Mouse (Mus musculus) heart, postnatal 14 days (tissue): ENCODE results near the gene Aldh1b1. TPM values are rescaled to one million over a fixed set of nuclear protein-coding genes. Genes with fewer than 3 reads are reported as not detected.

Experiments
- DNase-seq, 2 experiments: peaks; one replicate each; pipeline ENCODE4 v3.0.0; 2021 to 2022
- intact Hi-C: fragments of 180-260 bp; cut with DNase I; formaldehyde crosslinking; loops from one replicate; pipeline ENCODE4 v1.15.1; 2025
- total RNA-seq, 2 experiments: library from RNA; stranded (reverse); gene quantifications; 2 replicates each; pipeline ENCODE4 v1.2.3; 2021

Gene Aldh1b1
- total RNA-seq, 2 experiments from 2014 or later: 30.2 to 31.6 TPM

DNA sequence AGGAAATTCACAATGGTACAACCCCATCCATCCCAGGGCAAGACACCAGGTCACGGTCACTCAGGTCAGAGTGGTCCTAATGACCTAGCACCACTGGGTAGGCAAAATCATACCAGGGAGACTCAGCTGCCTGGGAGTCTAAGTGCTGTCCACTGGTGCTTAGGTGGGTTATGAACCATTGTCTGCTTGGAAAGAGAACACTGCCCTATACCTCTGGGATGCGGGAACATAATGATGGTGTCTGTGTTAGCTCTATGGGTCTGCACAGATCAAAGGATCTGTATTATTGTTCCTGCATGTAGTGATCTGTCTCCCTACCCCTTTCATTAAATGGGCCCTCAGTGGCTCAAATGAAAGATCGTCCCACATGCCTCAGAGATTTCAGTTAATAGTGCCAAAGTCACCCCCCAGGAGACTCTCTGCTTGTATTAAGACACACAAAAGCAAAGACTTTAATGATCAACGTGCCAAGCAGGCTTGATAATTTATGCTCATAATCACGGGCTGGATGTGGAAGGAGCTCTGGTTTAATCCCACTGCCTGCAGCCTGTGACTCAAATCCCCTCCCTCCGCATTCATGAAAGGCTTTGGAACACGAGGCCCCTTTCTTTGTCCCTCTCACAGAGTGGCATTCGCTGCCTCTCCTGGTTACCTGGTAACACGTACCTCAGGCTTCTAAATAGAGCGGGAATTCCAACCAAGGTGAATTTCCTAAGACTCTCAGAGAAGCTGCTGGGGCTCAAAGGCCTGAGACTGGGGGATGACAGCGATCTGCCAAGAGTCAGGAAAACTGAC lies 24.2 kb downstream of the Aldh1b1 start:
- intact Hi-C loops: no loop called here
- DNase-seq: no peak

DNA sequence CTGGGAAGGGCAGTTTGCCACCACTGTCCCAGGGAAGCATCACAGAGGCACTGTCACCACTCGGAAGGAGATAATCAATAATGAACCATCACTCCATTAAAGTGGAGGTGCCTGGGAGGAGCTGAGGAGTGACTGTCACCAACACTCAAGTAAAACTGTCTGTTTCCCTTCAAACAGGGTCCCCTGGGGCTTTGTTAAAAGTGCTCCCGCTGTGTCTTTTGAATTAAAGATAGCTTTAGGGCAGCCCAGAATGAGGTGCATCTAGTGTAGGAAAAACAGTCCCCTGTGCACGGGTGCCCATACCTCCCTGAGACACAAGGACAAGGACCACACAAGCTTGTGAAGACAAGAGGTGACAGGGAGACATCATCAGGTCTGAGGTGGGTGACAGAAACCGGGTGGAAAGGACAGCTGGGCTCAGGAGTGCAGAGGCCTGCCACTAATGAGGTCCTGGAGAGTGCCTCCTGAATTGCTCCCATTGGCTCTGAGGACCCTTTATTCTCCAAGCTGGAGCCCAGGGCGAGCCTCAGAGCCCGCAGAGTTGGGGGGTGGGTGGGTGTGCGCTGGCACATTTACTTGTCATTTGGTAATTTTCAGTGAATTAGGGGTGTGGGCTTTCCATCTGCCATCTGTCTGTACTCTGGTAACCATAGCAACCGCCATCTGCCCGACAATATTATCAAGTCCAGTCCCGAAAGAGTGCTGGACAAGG lies 25.4 kb downstream of the Aldh1b1 start:
- no peak for DNase-seq
- intact Hi-C loops: no loop called here

DNA sequence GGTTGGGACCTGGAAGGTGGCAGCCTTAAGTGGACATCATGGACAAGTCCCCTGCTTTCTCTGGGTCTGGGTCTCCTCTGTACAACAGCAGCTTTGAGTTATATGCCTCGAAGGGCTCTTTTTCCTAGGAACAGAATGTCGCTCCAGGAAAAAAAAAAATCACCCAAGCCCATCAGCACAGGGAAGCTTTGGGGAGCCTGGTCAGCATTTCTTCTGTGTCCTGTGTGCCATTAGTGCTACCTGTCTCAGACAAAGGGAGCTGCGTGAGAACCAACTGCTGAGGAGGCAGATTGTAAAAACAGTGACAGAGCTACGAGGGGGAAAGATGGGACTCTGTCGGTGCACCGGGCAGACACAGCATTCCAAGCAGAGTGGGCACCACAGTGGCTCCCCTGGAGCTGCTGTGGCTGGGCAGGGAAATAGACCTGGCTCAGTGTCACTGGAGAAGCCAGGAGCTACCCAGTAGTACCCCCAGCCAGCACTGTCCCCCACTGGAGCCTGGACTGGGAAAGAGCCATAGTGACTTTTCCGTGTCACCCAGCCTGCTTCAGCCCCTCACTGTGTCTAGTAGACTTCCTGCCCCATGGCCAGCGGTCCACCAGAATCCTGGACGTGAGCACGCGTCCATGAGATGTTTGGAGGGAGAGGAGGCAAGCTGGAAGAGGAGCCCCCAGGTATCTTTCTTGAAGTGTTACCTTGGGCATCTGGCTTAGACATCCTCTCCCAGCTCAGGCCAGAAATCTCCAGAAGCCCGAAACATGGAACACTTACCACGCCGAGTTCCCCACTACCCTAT lies 26.1 kb downstream of the Aldh1b1 start:
- intact Hi-C loops: no loop called here
- DNase-seq: no peak

DNA sequence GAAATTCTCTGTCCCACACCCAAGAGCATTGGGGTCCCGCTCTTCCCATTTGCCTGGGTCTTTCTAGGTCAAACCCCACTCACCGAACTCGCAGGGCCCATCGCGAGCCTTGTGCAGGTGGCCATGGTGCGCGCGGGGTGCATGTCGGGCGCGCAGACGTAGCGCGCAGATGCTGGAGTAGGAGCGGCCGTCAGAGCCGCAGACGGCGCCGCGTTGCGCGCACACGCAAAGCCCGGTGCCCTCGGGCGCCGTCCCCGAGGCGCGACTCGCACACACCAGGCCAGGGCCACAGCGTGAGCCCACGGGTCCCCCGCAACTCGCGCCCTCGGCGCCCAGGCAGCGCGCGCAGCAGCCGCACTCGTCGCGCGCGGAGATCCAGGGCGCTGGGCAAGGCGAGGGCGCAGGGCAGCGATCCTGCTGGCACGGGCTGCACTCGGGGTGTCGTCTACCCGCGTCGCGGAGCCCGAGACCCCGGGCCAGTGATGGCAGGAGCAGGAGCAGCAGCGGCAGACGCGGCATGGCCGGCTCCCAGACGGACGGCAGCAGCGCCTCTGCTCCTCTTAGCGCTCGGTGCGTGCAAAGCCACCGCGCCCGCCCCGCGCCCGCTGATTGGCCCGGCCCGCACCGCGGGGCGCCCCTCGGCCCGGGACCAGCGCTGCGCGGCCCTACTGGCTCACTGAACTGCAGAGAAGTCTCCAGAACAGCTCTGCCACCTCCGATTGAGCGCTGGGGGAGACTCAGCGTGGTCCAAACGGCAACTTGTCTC lies 27.6 kb downstream of the Aldh1b1 start, which contains the start of gene Igfbpl1:
Gene Igfbpl1 (minus strand): TSS at position 649 of the 766 bp plus-strand sequence.
- intact Hi-C loops: no loop called here
- peak in 1 of 2 experiments; percentile 16 for DNase-seq

DNA sequence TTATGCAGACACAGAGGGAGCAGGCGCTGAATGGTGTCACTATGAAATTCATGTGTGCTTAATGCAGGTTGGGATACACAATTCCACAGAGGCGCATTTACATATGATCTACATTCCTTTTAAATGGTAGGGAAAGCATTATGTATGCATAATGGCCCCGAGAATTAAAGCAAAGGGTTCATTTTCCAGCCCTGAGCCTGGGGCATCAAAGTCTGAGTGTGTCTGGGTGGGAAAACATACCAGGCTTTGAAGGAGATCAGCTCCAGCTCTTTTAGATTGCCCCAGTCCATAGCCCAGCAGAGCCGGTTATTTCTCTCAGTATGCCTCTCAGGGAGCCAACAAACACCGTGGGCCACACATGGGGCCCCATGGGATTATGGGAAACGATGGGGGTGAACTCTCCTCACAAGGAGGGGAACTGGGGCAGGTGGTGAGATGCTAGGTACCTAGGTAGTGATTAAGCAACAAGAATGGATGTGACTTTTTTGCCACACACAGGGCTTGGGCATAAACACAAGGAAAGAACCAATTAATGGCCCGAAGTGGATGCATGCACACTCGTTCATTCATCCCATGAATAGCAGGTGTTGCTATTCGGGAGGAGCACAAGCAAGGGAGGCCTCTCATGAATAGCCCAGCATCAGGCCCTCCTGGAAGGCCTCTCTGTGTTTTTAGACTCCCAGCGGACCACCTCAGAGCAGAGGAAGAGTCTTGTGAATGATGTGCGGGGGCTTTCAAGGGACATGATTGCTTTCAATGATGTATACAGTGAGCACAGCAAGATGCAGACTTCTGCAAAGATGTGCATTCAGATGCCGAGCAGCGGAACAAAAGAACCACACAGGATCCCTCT lies 31.3 kb downstream of the Aldh1b1 start:
- DNase-seq: no peak
- intact Hi-C loops: no loop called here

DNA sequence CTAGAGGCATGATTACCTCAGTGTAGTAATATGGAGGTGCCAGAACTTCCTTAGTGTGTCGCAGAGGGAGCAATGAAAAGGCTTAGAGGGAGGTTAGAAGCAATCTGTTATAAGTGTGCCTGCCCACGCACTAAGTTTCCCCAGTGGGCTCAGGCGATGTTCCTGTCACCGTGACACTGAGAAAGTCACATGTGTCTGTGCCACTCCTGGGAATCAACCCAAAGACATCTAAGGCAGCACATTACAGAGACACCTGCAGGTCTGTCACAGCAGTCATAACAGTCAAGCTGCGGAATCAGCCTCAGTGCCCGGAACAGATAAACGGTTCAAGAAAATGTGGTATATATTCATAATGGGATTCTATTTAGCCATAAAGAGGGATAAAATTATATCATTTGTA lies 33.2 kb downstream of the Aldh1b1 start:
- intact Hi-C loops: loop anchor here (2.0 kb wide), 1 partner anchor 15 kb away; no protein-coding TSS in a partner anchor
- no peak for DNase-seq

DNA sequence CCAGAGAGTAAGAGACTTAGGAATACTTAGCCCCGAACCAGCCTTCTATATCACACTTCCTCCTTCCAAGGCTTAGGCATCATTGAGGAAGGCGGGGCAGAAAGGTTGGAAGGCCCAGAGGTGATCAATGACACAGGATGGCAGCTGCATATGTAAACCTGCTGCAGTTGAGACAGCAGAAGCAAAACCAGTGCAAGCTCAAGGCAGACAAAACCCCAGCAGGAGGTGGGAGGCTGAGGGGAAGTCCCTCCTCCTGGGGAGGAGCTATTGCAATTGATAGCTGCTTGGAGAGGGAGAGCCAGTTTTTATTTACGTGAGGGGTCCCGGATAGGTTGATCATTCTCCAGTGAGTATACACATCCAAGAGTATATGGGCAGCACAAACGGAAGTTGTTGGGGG lies 34.6 kb downstream of the Aldh1b1 start:
- intact Hi-C loops: loop anchor here (2.0 kb wide), 1 partner anchor 13 kb away; no protein-coding TSS in a partner anchor
- no peak for DNase-seq

DNA sequence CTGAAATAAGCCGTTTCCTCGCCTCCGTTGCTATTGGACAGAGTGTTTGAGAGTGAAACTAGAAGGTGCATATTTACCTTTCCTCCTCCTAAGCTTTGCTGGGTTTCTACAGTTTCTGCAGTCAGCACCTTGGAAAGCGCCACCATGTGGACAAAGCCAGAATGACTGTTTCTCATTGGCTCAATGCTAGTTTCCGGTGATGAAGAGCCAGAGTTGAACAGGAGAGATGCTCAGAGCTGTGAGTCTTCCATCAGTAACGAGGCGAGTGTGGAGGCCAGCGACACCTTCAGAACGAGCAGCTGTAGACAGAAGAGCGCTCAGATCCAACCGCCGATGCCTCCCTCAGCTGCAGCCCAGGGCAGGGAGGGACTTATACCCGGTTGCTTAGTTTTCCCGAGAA lies 45.5 kb downstream of the Aldh1b1 start:
- intact Hi-C loops: no loop called here
- peak; percentile 22 to 44 for DNase-seq

DNA sequence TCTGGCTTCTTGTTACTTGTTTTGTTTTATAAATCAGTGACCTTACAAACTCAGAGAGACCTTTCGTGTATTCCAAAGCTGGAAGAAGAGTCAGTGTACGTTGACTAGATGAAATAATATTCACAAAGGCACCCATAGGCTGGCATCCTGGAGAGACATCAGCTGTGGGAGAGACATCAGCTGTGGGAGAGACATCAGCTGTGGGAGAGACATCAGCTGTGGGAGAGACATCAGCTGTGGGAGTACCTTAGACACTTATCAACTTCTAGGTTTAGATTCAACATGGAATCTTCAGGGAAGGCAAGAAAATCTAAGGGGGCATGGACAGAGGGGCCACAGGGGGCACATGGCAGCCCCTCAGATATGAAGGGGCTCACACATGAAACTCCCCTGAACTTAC lies 47.4 kb downstream of the Aldh1b1 start:
- intact Hi-C loops: loop anchor here (2.0 kb wide), 1 partner anchor 13 kb away; no protein-coding TSS in a partner anchor
- DNase-seq: no peak

DNA sequence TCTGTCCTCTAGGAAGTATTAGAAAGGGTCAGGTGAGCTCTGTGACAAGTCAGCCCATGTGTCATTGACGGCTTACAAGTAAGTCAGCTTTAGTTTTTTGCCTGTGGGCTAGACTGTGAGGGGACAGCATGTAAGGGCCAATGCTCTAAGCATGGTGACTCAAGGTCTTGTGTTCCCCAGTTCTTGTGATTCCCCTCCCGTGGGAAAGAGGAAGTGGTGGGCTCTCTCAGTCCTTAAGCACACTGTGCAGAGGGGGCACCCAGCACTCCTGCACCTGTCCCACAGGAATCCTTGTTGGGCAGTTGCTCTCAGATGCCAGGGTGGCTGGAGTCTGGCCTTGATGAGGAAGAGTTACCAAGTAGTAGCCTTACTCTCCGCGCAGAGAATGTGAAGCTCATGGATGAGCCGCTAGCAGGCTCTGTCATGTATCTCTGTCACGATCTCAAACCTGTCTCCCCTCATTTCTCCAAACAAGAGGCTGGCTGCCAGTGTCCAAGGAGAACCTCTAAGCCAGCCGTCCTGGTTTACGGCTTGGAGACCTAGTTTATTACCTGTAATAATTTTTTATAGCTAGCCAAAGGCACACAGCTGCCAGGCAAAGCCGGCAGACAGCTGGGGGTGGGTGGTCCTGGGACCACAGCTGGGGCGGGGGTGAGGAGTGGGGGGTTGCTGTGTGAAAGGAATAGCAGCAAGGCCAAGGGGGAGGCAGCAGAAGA lies 49.4 kb downstream of the Aldh1b1 start, which contains the start of gene Stra6l:
Gene Stra6l (plus strand): TSS at position 556 of the 716 bp plus-strand sequence.
- no peak for DNase-seq
- intact Hi-C loops: no loop called here

DNA sequence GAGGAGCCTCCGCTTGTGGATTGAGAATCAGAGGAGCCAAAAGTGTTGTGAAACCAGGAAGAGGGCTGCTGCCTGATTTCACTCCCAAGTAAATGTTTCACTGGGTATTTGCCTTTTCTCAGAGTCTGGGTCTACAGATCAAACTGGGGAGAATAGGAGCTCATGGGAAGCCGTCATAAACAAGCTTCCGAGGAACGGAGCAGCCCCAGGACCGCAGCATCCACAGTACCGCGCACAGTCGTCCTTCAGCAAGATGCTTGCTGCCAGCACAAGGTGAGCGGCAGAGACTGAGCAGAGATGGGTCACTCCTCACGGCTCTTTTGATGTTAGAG lies 50.0 kb downstream of the Aldh1b1 start:
- intact Hi-C loops: no loop called here
- DNase-seq: no peak

DNA sequence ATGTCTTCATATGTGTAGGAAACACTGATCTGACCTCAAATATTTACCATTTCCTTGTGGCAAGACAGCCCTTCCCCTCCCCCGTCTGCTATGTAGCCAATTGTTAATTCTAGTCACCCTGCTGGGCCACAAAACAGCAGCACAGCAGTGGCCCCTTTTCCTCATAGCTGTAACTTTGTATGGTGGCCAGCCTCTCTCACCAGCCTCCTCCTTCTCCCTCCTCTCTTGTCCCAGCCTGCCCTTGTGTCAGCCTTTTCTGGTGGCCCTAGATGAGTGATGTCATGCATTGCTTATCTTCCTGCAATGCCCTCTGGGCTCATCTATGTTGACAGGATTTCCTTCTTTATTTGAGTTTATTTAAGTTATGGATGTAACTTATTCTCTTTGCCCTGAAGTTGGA lies 50.6 kb downstream of the Aldh1b1 start:
- no peak for DNase-seq
- intact Hi-C loops: no loop called here

DNA sequence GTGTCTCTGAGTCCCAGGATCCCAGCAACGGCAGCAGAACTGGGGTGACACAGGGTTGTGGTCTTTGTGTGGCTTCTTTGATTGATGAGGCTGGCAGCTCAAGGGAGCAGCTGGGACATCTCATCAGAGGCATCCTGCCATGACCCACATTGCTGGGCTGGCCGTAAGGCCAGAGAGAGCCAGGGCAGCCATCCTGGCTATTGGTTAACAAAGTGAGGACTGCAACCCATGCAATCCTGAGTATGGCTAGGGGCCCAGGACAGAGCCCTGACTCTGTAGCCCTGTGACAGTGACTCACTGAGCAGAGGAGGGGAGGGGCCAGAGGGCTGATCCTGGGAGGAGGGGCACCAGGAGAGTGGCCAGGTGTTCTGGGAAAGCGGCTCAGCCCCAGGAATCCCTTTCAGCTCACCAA lies 52.8 kb downstream of the Aldh1b1 start:
- intact Hi-C loops: loop anchor here (5.0 to 10.0 kb wide), 2 partner anchors 64 to 307 kb away; no protein-coding TSS in a partner anchor
- no peak for DNase-seq

DNA sequence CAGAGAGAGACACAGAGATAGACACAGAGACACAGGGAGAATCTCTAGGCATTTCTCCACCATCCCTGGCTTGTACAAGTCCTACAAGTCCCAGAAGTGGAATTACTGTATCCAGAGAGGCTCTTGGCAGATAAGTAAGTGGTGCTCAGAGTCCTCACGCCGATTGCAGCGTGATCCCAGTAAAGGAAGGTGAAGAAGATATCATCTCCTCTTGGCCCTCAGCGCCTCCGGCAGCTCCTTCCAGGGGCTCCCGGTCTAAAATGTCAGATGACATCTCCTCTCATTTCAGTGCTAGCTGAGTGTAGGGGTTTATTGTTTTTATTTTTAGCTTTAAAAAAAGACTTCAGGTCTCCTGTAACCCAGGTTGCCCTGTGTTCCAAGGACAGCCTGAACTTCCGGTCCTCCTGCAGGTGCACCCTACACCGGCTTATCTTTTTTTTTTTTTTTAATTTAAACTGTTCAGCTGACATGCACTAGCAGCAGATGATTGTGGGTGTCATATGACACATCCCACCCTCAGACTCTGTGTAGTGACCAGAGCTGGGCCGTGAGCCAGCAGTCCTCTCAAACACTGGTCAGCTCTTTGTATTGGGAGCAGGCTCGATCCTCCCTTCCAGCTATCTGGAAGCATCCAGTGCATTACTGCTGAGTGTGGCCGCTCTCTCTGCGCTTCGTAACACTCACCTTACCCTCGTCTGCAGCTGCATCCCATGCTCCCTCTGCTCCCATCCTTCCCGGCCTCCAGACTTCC lies 54.8 kb downstream of the Aldh1b1 start:
- intact Hi-C loops: loop anchor here (2.0 to 10.0 kb wide), 3 partner anchors 66 to 435 kb away; no protein-coding TSS in a partner anchor
- no peak for DNase-seq
